Mouse (Mus musculus) liver, embryonic 15.5 days (tissue): ENCODE measurements around the gene Dnah6. TPM values are rescaled to one million over a fixed set of nuclear protein-coding genes. Genes with fewer than 3 reads are reported as not detected.

ENCODE experiments used
- ATAC-seq: fragments of 200-750 bp; cut with Nextera tagmentation; 2 replicates; pipeline ENCODE4 v1.8.0; 2017; ENCODE audit warnings: moderate number of reproducible peaks, mild to moderate bottlenecking, moderate library complexity; ENCODE audit not compliant: insufficient read depth
- H3K27ac ChIP-seq: fragments of 300-500 bp; sonication (generic); replicated peaks from 2 replicates; pipeline ENCODE4 v1.5.1; 2015; ENCODE audit warnings: mild to moderate bottlenecking, inconsistent platforms
- H3K27me3 ChIP-seq: fragments of 300-500 bp; sonication (generic); 2 replicates; pipeline ENCODE4 v1.6.1; 2015; ENCODE audit warnings: mild to moderate bottlenecking, inconsistent platforms
- H3K36me3 ChIP-seq: fragments of 300-500 bp; sonication (generic); replicated peaks from 2 replicates; pipeline ENCODE4 v1.6.1; 2015; ENCODE audit warnings: moderate library complexity, mild to moderate bottlenecking, inconsistent platforms
- H3K4me1 ChIP-seq: fragments of 300-500 bp; sonication (generic); replicated peaks from 2 replicates; pipeline ENCODE4 v1.6.1; 2015; ENCODE audit warnings: inconsistent platforms
- H3K4me2 ChIP-seq: fragments of 300-500 bp; sonication (generic); 2 replicates; pipeline ENCODE4 v1.6.1; 2015; ENCODE audit warnings: moderate library complexity, mild to moderate bottlenecking, inconsistent platforms
- H3K4me3 ChIP-seq: fragments of 300-500 bp; sonication (generic); replicated peaks from 2 replicates; pipeline ENCODE4 v1.5.1; 2015; ENCODE audit warnings: mild to moderate bottlenecking, inconsistent platforms
- H3K9ac ChIP-seq: fragments of 300-500 bp; sonication (generic); 2 replicates; pipeline ENCODE4 v1.6.1; 2015; ENCODE audit warnings: moderate library complexity, mild to moderate bottlenecking, inconsistent platforms
- H3K9me3 ChIP-seq: fragments of 300-500 bp; sonication (generic); replicated peaks from 2 replicates; pipeline ENCODE4 v1.6.1; 2016; ENCODE audit warnings: inconsistent platforms
- WGBS: fragments of 180-500 bp; shearing (Covaris S2); methylation state at CpG from one replicate; pipeline ENCODE4 v1.1.7; 2015; ENCODE audit warnings: mixed read lengths; ENCODE audit not compliant: insufficient replicate concordance; 5-methylcytosine and 5-hydroxymethylcytosine counted together
- polyA plus RNA-seq: library from polyadenylated mRNA; unstranded; fragments of >200 nt; fragmentation: Nextera tagmentation; extraction: Ambion mirVana; gene quantifications from 2 replicates; pipeline ENCODE4 v1.2.1, GENCODE M21; 2015

Dnah6 gene
- polyA plus RNA-seq, 1 experiment from 2014 or later: 0.01 TPM

- no peak for ATAC-seq
- no peak overlapping the region for H3K4me3 ChIP-seq
- H3K4me2 ChIP-seq: no peak overlapping the region
- no peak overlapping the region for H3K27ac ChIP-seq
- H3K9ac ChIP-seq: no peak overlapping the region
- WGBS: 42% methylated on average over 5 of the region's 5 CpGs
- no peaks in the 10 kb centered on the region for H3K4me1 ChIP-seq
- no peaks in the 10 kb centered on the region for H3K36me3 ChIP-seq
- H3K9me3 ChIP-seq: no peaks in the 10 kb centered on the region
- H3K27me3 ChIP-seq: no peaks in the 10 kb centered on the region
Observed at GRCm38 (mm10) chr6:73184276-73184675, 37.2 kb downstream of the Dnah6 start.

- Histone ChIP-seq H3K27ac (no peak overlapping the region), H3K27me3 (no peaks in the 10 kb centered on the region), H3K9me3 (no peaks in the 10 kb centered on the region), H3K4me2 (no peak overlapping the region), H3K4me3 (no peak overlapping the region), H3K9ac (no peak overlapping the region), H3K4me1 (no peaks in the 10 kb centered on the region), H3K36me3 (no peaks in the 10 kb centered on the region)
- WGBS: 29% methylated on average over 3 of the region's 3 CpGs
- no peak for ATAC-seq
Observed at GRCm38 (mm10) chr6:73182987-73183386, 38.5 kb downstream of the Dnah6 start.

- Histone ChIP-seq H3K4me3 (no peak overlapping the region), H3K9me3 (no peaks in the 10 kb centered on the region), H3K36me3 (no peaks in the 10 kb centered on the region), H3K4me1 (no peaks in the 10 kb centered on the region), H3K9ac (no peak overlapping the region), H3K4me2 (no peak overlapping the region), H3K27me3 (no peaks in the 10 kb centered on the region), H3K27ac (no peak overlapping the region)
- 9% methylated on average over 3 of the region's 3 CpGs for WGBS
- ATAC-seq: no peak
Observed at GRCm38 (mm10) chr6:73182410-73182809, 39.0 kb downstream of the Dnah6 start.

GRCm38 (mm10) chr6:73182006-73182405 lies 39.4 kb downstream of the Dnah6 start:
- Histone ChIP-seq H3K36me3 (no peaks in the 10 kb centered on the region), H3K4me2 (no peak overlapping the region), H3K9ac (no peak overlapping the region), H3K27ac (no peak overlapping the region), H3K27me3 (no peaks in the 10 kb centered on the region), H3K9me3 (no peaks in the 10 kb centered on the region), H3K4me3 (no peak overlapping the region), H3K4me1 (no peaks in the 10 kb centered on the region)
- ATAC-seq: no peak
- WGBS: 46% methylated on average over 4 of the region's 4 CpGs

GRCm38 (mm10) chr6:73175156-73175555 lies 46.3 kb downstream of the Dnah6 start:
- H3K27me3 ChIP-seq: no peaks in the 10 kb centered on the region
- no peaks in the 10 kb centered on the region for H3K9me3 ChIP-seq
- H3K4me2 ChIP-seq: no peak overlapping the region
- no peaks in the 10 kb centered on the region for H3K36me3 ChIP-seq
- no peaks in the 10 kb centered on the region for H3K4me1 ChIP-seq
- H3K9ac ChIP-seq: no peak overlapping the region
- no peak overlapping the region for H3K4me3 ChIP-seq
- WGBS: 68% methylated on average over 3 of the region's 3 CpGs
- ATAC-seq: no peak
- no peak overlapping the region for H3K27ac ChIP-seq

- Histone ChIP-seq H3K36me3 (no peaks in the 10 kb centered on the region), H3K4me3 (no peak overlapping the region), H3K4me1 (no peaks in the 10 kb centered on the region), H3K27ac (no peak overlapping the region), H3K9me3 (no peaks in the 10 kb centered on the region), H3K27me3 (no peaks in the 10 kb centered on the region), H3K9ac (no peak overlapping the region), H3K4me2 (no peak overlapping the region)
- WGBS: 48% methylated on average over 3 of the region's 3 CpGs
- no peak for ATAC-seq
Observed at GRCm38 (mm10) chr6:73167230-73167629, 54.2 kb downstream of the Dnah6 start.

- H3K9ac ChIP-seq: no peak overlapping the region
- no peaks in the 10 kb centered on the region for H3K4me1 ChIP-seq
- WGBS: 36% methylated on average over 1 of the region's 1 CpGs
Observed at GRCm38 (mm10) chr6:73162958-73163357, 58.5 kb downstream of the Dnah6 start.

GRCm38 (mm10) chr6:73161338-73161737 lies 60.1 kb downstream of the Dnah6 start:
- no peak overlapping the region for H3K4me2 ChIP-seq
- H3K27me3 ChIP-seq: no peaks in the 10 kb centered on the region

More at GRCm38 (mm10) chr6:73162958-73163357, 58.5 kb downstream of the Dnah6 start:
- ATAC-seq: no peak
- no peak overlapping the region for H3K4me3 ChIP-seq
- H3K36me3 ChIP-seq: no peaks in the 10 kb centered on the region
- H3K4me2 ChIP-seq: no peak overlapping the region
- H3K9me3 ChIP-seq: no peaks in the 10 kb centered on the region
- no peak overlapping the region for H3K27ac ChIP-seq
- no peaks in the 10 kb centered on the region for H3K27me3 ChIP-seq

GRCm38 (mm10) chr6:73155455-73155854 lies 66.0 kb downstream of the Dnah6 start:
- Histone ChIP-seq H3K4me3 (no peak overlapping the region), H3K4me1 (no peaks in the 10 kb centered on the region)
- ATAC-seq: no peak

More at GRCm38 (mm10) chr6:73161338-73161737, 60.1 kb downstream of the Dnah6 start:
- H3K27ac ChIP-seq: no peak overlapping the region
- H3K9ac ChIP-seq: no peak overlapping the region
- no peaks in the 10 kb centered on the region for H3K4me1 ChIP-seq
- H3K36me3 ChIP-seq: no peaks in the 10 kb centered on the region
- no peak for ATAC-seq
- whole genome bisulfite sequencing: 72% methylated on average over 4 of the region's 4 CpGs
- H3K9me3 ChIP-seq: no peaks in the 10 kb centered on the region
- H3K4me3 ChIP-seq: no peak overlapping the region

GRCm38 (mm10) chr6:73153675-73154074 lies 67.8 kb downstream of the Dnah6 start:
- no peak for ATAC-seq
- Histone ChIP-seq H3K9me3 (no peaks in the 10 kb centered on the region), H3K36me3 (no peaks in the 10 kb centered on the region), H3K4me3 (no peak overlapping the region), H3K27me3 (no peaks in the 10 kb centered on the region), H3K27ac (no peak overlapping the region), H3K9ac (no peak overlapping the region), H3K4me2 (no peak overlapping the region), H3K4me1 (no peaks in the 10 kb centered on the region)
- WGBS: 0% methylated on average over 1 of the region's 1 CpGs

More at GRCm38 (mm10) chr6:73155455-73155854, 66.0 kb downstream of the Dnah6 start:
- 59% methylated on average over 2 of the region's 2 CpGs for WGBS
- Histone ChIP-seq H3K36me3 (no peaks in the 10 kb centered on the region), H3K27ac (no peak overlapping the region), H3K4me2 (no peak overlapping the region), H3K9me3 (no peaks in the 10 kb centered on the region), H3K27me3 (no peaks in the 10 kb centered on the region), H3K9ac (no peak overlapping the region)

- Histone ChIP-seq H3K9me3 (no peaks in the 10 kb centered on the region), H3K9ac (no peak overlapping the region), H3K27ac (no peak overlapping the region), H3K4me2 (no peak overlapping the region), H3K27me3 (no peaks in the 10 kb centered on the region), H3K4me1 (no peaks in the 10 kb centered on the region), H3K36me3 (no peaks in the 10 kb centered on the region), H3K4me3 (no peak overlapping the region)
- WGBS: 65% methylated on average over 7 of the region's 7 CpGs
- ATAC-seq: no peak
Observed at GRCm38 (mm10) chr6:73143403-73143802, 78.0 kb downstream of the Dnah6 start.

GRCm38 (mm10) chr6:73142776-73143175 lies 78.7 kb downstream of the Dnah6 start:
- no peaks in the 10 kb centered on the region for H3K4me1 ChIP-seq
- no peak overlapping the region for H3K4me3 ChIP-seq
- H3K9ac ChIP-seq: no peak overlapping the region
- H3K9me3 ChIP-seq: no peaks in the 10 kb centered on the region
- H3K27ac ChIP-seq: no peak overlapping the region
- H3K36me3 ChIP-seq: no peaks in the 10 kb centered on the region
- H3K27me3 ChIP-seq: no peaks in the 10 kb centered on the region
- H3K4me2 ChIP-seq: no peak overlapping the region
- ATAC-seq: no peak
- 55% methylated on average over 4 of the region's 4 CpGs for WGBS
